Mouse (Mus musculus): ENCODE measurements around the gene Tmprss13.

The Tmprss13 gene

DNA sequence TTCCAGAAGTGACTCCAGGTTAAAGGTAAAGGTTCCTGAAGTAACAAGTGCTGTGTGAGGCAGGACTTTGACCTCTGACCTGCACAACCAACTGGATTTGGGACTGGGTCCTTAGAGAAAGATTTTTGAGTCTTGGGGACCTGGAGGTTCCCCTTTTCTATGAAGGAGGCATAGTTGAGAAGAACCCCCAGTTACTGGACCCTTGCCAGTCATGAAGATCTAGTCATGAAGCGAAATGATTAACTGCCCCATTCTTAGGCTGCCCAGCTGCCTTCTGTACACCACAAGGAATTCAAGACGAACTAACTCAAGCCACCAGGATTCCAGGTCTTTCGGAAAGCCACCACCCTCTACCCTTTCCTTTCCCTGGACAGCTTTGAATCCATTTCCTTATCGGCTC, 57.5 kb downstream of the Tmprss13 start:
- in situ Hi-C loops (cut with MboI; ENCODE audit: unreplicated experiment in 2 of 2): loop anchor here in 1 of 2 experiments (10.0 kb wide), 1 partner anchor 52 kb away; no protein-coding TSS in a partner anchor

DNA sequence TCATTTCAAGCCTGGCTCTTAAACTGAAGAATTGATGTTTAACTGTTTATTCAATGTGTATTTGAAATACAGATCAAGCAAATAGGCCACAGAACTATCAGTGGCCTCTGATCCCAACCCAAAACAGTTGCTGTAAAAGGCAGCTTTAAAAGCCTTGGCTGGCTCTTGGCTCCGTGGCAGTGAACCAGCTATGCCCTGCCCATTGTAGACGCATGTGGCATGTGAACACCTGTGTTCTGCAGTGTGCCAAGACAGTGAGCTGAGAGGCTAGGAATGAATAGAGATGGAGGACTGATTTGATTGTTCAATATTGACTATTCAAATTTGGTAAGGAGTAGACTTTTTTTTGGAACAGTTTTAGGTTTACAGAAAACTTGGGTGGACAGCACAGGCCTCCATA, 58.0 kb downstream of the Tmprss13 start:
- in situ Hi-C loops (cut with MboI; ENCODE audit: unreplicated experiment in 2 of 2): loop anchor here in 1 of 2 experiments (10.0 kb wide), 1 partner anchor 52 kb away; no protein-coding TSS in a partner anchor

DNA sequence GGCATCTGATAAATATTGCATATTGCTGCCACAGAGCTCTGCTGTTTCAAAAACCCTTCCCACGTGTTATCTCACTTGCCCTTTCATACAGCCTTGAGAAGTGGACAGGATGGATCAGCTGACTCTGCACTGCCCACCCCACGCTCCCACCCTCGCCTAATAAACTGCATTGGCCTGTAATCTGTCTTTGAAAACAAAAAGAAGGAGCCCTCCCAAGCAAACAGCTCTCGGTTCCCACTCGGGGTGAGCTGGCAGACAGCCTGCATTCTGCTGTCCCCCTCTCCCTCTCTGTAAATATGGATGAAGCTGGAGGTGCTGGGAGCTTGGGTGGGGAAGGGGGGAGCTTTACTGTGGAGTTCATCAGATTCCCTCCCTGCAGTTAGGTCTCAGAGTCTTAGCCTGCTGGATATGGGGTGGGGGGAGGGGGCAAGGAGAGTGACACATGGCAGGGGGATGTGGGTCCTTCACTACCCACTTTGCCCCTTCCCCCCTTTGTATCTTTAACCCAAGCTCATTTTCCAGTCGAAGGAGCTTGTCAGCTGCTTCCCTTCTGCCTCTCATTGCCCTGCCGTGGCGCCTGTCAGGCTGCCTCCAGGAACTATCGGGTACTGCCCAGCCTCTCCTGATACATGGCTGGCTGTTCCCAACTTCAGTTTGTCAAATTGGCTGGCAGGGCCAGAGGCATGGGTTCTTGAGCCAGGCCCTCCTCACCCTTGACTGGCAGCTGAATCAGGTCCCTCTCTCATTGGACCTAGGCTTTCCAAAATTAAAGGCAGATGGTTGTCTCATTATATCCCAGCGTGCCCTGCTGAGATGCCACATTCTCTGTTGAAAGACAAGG, 61.7 kb downstream of the Tmprss13 start:
- in situ Hi-C loops (cut with MboI; ENCODE audit: unreplicated experiment in 2 of 2): loop anchor here (5.0 to 10.0 kb wide), 2 partner anchors 78 to 466 kb away; no protein-coding TSS in a partner anchor

DNA sequence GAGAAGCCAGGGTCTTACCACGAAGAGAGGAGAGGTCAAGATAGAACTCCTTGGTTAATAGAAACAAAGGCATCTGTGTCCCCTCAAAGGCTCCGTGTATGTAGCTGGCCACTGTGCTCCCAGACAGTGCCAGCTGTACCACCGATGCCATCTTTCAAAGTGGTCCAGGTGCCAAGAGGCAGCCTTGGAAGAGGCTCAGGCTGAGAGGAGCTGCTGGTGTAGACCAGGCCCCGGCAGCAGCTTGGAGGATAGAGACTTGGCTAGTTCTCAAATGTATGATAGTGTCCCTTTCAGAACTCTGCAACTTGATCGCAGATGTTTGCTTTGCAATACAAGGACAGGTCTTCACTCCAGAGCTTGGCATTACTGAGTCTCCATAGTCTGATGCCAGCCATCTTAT, 63.4 kb downstream of the Tmprss13 start:
- in situ Hi-C loops (cut with MboI; ENCODE audit: unreplicated experiment in 2 of 2): loop anchor here (5.0 to 10.0 kb wide), 2 partner anchors 80 to 468 kb away; no protein-coding TSS in a partner anchor

DNA sequence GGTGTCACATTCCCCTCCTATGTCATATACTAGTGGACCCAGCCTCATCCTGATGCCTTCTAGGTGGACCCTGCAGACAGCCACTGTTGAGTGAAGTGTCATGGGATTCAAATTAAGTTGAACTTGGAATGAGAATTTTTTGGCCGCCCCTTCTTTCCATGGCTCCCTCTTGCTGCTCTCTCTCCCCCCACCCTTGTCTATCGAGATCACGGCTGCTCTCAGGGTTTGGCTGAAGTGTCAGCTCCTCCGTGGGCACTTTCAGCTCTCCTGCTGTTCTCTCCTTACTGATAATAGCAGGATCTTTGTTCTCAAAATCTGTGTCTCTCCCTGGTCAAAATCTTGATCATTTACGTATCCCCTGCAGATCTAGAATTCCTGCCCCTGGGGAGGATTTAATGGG, 63.9 kb downstream of the Tmprss13 start:
- in situ Hi-C loops (cut with MboI; ENCODE audit: unreplicated experiment in 2 of 2): loop anchor here (5.0 to 10.0 kb wide), 2 partner anchors 81 to 468 kb away; no protein-coding TSS in a partner anchor

DNA sequence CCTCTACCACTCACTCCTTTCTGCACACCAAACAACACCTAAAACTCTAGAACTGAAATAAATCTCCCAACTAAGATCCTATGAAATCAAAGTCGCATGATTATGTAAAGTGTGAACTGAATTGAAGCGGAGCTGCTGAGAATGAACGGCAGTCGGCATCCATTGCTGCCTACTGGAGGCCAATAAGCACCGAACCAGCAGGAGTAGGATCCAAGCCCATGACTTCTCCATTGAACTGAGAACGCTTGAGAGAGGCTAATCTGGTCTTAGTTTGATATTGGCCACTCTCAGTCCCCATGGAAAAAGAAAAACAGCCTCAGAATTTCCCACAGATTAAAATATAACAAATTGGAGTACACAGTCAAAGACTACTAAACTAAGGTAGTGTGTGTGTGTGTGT, 65.0 kb downstream of the Tmprss13 start:
- in situ Hi-C loops (cut with MboI; ENCODE audit: unreplicated experiment in 2 of 2): loop anchor here (5.0 to 10.0 kb wide), 2 partner anchors 82 to 469 kb away; no protein-coding TSS in a partner anchor

DNA sequence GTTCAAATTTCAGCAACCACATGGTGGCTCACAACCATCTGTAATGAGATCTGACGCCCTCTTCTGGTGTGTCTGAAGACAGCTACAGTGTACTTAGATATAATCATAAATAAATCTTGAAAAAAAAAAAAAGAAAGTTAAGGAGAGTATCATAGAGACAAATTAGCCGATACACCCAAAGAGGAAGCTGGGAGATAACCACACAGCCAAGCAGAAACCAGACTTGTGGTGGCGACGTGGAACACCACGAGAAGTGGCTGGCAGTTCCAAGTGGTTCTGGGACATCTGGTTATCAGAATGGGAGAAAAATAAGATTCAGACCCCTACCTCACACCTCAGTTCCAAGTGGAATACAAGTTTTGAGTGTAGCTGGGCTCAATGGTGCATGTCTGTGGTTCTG, 67.8 kb downstream of the Tmprss13 start:
- in situ Hi-C loops (cut with MboI; ENCODE audit: unreplicated experiment in 2 of 2): loop anchor here (5.0 to 10.0 kb wide), 5 partner anchors 84 to 472 kb away; no protein-coding TSS in a partner anchor

DNA sequence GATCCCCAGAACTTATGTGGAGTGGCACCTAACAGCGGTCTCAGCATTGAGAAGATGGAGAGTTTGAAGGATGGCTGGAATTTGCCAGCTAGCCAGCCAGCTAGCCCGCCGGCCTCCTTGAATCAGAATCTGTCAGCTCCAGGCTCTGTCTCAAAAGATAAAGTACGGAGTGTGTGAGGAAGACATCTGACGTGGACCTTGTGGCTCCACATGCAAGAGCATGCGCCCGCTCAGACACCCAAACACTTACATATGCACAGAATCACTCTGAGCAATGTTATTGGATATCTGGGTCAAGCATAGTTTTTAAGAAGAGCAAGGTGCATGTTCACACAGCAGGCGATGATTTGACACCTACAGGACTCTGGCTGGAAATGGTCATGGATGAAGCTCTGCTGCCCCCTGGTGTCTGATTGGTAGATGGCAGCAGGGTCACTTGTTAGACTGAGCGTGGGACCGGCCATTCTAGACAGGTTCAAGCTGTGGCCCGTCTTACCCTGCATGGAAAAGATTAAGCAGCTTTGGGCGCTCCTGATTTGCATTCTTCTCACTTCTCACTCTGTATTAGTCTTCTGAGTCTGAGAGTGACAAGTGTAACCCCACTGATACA, 69.6 kb downstream of the Tmprss13 start:
- in situ Hi-C loops (cut with MboI; ENCODE audit: unreplicated experiment in 2 of 2): loop anchor here (5.0 to 10.0 kb wide), 5 partner anchors 86 to 474 kb away; no protein-coding TSS in a partner anchor

DNA sequence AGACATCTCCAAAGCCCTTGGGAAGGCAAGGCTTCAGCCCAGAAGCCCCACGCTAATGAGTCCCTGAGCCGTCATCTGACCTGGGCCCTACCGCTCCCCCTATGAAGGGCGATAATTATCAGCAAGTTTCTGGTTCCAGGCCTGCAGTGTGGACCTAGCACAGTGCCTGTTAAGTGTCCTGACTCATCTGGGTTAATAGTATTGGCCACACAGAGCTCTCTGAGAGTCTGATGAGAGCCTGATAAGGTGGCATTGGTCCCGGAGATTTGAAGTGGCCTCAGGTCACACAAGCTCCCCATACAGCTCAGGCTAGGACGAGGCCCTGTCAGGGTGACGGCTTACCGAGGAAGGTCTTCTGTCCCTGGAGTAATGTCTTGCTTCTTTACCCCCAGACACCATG, 70.7 kb downstream of the Tmprss13 start:
- in situ Hi-C loops (cut with MboI; ENCODE audit: unreplicated experiment in 2 of 2): loop anchor here (5.0 to 10.0 kb wide), 5 partner anchors 87 to 475 kb away; no protein-coding TSS in a partner anchor

DNA sequence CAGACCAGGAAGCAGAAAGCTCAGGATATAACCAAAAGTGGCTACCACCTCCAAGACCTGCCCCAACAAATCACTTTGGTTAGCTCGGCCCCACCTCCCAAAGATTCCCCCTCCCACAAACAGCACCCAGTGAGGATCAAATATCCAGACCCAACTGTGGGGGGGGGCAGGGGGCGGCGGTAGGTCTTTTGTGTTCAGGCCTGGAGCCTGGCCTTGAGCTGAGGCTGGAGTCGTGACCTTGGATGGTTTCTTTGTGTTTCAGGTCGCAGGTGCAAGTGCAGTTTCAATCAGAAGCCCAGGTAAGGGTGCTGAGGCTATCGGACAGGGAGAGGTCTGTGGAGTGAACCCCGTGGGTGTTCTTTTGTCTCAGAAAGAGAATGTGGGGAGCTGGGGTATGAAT, 72.4 kb downstream of the Tmprss13 start:
- in situ Hi-C loops (cut with MboI; ENCODE audit: unreplicated experiment in 2 of 2): loop anchor here in 1 of 2 experiments (5.0 to 10.0 kb wide), 2 partner anchors 259 to 366 kb away; no protein-coding TSS in a partner anchor

DNA sequence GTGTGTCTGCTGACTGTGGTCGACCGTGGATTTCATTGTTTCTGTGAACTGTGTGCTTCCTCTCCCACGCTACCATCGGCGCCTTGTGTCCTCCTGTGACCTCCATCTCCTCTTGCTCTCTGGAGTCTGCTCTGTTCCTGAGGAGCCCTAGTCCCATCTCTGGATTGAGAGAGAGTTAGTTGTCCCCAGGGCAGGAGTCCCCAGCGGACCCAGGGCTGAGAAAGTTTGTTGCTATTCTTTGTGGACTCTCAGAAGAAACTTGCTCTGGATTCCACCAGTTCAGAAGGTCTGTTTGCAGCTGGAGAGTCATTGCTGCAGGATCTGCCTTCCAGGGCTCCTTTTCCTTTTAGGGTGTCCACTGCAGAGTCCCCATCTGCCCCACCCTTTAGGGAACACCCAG, 76.3 kb downstream of the Tmprss13 start:
- in situ Hi-C loops (cut with MboI; ENCODE audit: unreplicated experiment in 2 of 2): loop anchor here in 1 of 2 experiments (10.0 kb wide), 1 partner anchor 370 kb away; no protein-coding TSS in a partner anchor

DNA sequence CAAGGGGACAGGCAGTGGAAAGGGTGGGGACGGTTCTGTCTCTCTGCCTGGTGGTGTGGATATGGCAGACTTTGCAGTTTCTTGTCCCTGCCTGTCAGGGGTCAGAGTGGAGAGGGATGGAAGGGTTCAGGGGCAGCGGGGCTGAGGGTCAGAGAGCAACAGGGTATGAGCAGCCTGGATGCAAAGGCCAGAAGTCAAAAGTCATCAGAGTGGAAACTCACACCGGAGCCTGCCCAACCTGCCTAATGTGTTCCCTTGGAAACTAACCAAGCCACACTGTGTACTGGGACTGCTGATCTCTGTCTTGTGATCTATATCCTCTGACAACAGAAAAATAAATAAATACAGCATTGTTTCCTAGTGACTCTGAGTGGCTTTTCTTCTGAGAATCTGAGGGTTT, 76.9 kb downstream of the Tmprss13 start:
- in situ Hi-C loops (cut with MboI; ENCODE audit: unreplicated experiment in 2 of 2): loop anchor here in 1 of 2 experiments (10.0 kb wide), 1 partner anchor 371 kb away; no protein-coding TSS in a partner anchor

All from v-Abl transformed pro-B cells (cell line).